Mouse (Mus musculus) erythroblast, embryonic 14.5 days (primary cell): ENCODE measurements around the gene Ces4a.

ENCODE experiments used
- GATA1 ChIP-seq: IDR thresholded peaks from 2 replicates; pipeline ENCODE4 v1.6.1; 2012; ENCODE audit warnings: low read length, inconsistent platforms, mixed read lengths
- TAL1 ChIP-seq: IDR thresholded peaks from 3 replicates; pipeline ENCODE4 v1.6.1; 2012; ENCODE audit warnings: low read length, inconsistent platforms, mixed read lengths

DNA sequence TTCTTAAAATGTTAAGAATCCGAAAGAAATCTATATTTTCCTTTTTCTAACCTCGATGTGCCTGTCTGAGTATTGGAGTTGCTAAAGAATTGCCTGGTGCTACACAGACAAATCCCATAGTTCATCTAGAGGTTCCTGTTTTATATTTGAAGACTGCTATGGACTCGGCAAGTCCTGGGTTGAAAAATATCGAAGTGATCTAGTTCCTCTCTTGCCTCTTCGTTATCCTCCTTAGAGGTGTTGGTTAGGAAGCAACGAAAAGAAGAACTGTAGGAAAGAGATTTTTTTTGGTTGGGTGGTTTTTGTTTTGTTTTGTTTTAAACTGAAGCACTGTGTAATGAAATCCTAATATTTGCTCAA lies 40.4 kb downstream of the Ces4a start:
- TF ChIP-seq GATA1 (no peak), TAL1 (no peak)
